Mouse (Mus musculus) urinary bladder, postnatal 36 days (tissue): Measurements from ENCODE around the gene Pou3f3.

Source experiments
- DNase-seq, 2 experiments: peaks; one replicate each; pipeline ENCODE4 v3.0.0; 2022; ENCODE audit warnings: low spot score in 2 of 2, mixed read lengths in 1 of 2

The Pou3f3 gene

DNA sequence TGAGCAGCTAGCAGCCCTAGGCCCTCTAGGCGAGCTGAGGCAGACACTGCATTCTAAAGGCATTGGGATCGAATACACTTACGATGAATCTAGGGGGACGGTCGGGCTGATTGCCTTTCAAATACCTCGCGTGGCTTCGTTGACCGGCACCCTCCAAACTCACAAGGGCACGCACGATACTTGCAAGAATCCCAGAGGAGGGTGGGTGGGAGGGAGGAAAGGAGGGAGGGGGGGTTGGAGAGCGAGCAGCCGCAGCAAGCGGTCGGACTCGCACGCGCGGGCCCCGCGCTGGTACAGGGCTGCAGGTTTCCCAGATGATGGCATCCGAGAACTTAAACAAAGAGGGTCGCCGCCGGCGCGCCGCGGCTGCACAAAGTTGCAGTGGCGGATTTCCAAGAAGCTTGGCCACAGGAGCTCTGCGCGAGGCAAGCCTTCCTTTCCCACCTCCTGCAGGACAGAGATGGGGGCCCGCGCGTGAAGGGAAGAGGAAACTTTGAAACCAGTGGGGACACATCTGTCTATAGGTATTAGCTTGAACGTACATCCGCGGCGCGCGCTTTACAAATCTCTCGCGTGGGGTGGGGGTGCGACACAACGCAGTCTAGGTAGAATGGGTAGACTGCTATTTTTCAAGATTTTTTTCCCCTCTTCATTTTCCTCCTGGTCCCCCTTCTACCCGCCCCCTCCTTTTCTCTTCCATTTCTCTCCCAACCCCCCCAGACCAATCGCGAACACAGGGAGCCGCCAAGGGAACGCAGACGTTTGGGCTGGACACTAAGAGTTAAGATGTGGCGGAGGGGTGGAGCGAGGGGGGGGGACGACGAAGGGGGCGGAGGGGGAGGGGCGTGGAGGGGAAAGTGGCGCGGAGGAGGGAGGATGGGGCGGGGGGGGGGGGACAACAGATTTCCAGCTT lies 647 bp upstream of the Pou3f3 start:
- DNase-seq, result no peak

DNA sequence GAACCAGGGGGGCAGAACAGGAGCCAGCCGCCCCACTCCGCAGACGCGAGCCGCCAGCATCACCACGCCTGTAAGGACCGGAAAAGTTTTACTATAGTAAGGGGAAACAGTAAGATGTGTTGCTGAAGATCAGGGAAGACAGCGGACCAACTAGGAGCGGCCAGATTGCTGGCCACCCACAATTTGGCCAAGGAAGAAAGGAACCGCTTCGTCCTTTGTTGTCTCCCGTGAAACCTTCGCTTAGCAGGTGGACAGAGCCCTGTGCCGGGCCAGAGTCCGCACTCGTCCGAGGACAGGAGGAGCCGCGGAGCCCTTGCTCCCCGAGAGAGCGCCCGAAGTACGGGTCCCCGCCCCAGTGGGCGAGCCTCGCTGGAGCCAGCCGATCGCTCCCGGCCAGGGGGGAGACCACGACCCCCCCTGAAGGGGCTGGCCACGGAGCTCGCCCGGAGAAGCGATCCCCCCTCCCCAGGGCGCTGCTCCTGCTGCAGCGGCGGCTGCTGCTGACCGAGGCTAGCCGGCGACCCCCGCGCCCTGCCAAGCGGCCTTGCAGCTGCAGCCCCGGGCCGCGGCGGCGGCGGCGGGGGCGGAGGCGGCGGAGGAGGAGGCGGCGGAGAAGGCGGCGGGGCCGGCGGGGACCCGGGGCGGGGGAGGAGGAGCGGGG lies 933 bp downstream of the Pou3f3 start:
- no peak for DNase-seq

DNA sequence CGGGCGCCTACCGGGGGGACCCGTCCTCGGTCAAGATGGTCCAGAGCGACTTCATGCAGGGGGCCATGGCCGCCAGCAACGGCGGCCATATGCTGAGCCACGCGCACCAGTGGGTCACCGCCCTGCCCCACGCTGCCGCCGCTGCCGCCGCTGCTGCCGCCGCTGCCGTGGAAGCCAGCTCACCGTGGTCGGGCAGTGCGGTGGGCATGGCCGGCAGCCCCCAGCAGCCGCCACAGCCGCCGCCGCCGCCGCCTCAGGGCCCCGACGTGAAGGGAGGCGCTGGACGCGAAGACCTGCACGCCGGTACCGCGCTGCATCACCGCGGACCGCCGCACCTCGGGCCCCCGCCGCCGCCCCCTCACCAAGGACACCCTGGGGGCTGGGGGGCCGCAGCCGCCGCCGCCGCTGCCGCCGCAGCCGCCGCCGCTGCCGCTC lies 1.8 kb downstream of the Pou3f3 start:
- no peak for DNase-seq

DNA sequence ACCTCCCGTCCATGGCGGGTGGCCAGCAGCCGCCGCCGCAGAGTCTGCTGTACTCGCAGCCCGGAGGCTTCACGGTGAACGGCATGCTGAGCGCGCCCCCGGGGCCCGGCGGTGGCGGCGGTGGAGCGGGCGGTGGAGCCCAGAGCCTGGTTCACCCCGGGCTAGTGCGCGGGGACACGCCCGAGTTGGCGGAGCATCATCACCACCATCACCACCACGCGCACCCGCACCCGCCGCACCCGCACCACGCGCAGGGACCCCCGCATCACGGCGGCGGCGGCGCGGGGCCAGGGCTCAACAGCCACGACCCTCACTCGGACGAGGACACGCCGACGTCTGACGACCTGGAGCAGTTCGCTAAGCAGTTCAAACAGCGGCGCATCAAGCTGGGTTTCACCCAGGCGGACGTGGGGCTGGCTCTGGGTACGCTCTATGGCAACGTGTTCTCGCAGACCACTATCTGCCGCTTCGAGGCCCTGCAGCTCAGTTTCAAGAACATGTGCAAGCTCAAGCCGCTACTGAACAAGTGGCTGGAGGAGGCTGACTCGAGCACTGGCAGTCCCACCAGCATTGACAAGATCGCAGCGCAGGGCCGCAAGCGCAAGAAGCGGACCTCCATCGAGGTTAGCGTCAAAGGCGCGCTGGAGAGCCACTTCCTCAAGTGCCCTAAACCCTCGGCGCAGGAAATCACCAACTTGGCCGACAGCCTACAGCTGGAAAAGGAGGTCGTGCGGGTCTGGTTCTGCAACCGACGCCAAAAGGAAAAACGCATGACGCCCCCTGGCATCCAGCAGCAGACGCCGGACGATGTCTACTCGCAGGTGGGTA lies 2.4 kb downstream of the Pou3f3 start:
- DNase-seq, result no peak

DNA sequence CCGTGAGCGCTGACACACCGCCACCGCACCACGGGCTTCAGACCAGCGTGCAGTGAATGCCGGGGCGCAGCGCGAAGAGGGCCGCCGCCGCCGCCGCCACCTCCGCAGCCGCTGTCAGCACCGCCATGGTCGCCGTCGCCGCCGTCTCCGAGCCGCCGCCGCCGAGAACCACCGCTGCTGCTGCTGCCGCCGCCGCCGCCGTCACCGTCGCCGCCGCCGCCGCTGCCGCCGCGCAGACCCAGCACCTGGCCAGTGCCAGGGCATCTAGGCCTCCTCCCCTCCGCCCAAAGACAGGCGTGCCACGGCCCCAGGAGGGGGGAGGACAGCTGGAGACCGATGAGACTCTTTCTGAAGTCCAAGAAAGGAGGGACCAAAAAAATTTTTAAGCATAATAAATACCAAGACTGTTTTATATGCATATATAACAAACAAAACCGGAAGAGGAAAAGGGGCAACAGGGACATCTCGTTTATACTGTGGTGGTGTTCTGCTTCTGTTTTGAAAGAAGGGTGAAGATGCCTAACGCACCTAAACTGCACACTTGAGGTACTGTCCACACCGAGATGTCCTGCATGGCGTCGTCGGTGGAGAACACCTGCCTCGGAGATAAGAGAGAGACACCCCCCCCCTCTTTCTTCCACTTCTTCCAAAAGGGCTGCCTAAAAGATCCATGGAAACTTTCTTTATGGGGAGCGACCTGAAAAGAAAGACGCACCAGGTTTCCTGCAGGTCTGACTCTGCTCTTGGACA lies 3.2 kb downstream of the Pou3f3 start:
- no peak for DNase-seq

DNA sequence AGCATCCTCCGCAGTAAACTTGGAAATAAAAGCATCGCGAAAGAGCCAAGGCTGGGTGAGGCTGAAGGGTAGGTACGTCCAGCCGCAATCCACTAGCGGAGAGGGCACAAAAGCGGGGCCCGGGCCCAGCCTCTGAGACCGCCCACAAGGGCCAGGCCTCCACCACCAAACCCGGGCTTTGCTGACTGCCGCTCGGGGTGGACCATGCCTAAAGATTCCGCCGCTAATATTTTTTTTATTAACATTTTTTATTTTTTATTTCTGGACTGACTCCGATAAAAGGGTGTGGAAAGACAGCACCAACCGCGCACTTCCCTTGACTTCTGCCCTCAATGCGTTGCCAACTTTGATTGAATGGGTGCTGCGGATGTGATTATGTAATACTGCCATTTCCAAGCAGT lies 3.9 kb downstream of the Pou3f3 start:
- no peak for DNase-seq

DNA sequence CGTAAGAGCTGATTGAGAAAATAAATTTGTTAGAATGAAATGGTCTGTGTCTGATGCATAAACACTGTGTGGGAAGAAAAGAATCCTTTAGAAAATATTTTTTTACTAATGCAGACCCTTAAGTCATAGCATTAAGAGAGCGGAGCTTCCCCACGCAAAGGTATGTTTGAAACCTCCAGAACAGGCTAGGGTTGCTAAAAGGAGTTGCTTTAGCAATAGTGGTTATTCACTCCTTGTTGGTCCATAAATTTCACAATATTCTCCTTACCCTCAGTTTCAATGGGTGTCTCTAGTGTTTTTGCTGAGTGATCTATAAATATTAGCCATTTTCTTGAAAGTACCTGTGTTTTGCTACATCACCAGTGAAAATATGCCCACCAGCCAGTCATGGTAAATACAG lies 4.6 kb downstream of the Pou3f3 start:
- no peak for DNase-seq

DNA sequence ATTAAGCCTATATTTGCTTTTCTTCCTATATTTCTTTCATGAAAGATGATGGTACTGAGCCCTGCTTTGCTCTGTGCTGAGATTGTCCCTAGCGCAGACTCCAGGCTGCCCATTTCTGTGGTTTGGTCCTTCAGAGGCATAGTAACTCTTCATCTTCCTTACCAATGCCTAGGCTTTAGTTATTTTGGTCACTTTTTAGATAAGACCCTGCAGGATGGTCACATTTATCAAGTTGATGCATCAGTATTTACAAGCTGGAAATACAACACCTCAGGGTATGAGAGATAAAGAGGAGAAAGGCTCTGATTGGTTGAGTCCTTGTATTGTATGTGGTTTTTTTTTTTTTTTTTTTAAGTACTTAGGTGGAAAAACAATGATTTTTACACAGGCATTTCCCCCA lies 5.2 kb downstream of the Pou3f3 start:
- no peak for DNase-seq

DNA sequence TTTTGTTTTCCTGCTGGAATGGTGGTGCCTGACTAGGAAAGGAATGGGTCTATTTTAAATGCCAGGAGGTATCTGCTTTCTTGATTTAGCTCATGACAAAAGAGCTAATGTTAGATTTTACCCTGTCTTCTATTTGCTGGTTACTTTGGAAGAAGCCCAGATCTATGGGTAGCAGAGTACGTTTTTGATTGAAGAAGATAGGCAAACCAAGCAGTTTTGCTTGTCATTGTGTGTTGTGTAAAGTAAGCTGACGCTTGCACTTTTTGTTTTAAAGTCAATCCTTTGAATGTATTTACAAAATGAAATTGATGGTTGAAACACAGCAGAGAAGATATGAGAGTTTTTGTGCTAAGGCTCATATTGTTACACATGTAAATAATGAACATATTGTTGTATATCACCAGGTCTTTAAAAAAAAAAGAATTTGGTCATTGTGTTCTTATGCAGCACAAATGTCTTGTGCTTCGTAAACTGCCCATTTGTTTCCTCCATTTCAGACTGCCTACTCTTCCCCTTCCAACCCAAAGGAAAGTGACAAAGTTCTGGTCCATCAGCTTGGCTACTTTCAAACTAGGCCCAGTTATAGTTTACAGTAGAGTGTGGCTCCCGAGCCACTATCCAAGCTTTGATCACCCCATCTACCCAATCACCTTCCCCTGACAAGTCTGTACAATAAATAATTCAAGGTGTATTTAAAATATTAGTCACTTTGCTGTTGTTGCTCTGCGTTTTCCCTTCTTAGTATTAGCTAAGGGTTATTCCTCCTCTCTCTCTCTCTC lies 6.5 kb downstream of the Pou3f3 start:
- no peak for DNase-seq

DNA sequence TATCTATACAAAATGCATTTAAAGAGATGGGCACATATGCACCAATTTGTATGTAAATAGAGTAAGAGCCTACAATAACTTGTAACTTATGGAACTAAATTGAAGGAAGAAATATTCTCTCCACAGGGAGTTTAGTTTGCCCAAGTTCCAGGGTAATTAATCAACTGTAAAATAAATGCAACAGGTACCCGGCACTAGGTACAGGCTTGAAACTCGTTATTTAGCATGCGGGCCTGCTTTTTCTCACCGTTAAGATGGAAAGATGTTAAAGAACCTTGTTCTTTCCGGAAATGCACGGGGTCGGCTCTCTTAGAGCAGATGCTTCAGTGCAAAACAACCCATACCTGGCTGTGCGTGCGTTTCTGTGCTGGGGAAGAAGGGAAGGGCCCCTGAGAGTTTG lies 7.4 kb downstream of the Pou3f3 start:
- DNase-seq, result no peak

DNA sequence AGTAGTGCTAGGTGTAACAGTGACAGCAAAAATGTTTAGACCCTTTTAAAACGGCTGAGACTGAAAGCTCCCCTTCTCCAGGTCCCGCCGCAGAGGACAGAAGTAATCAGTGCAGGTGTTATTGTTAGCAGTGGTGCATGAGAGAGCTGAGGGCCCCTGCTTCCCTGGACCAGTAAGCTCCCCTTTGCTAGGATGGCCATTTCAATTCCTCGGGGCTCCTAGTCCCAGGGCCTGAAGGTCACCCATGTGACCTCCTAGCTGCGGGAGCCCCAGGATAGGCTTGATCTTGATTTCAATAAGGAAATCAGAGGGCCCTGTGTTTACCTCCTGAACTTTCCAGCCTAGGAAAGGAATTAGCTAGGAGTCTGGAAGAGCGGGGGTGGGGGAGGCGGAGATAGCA lies 7.9 kb downstream of the Pou3f3 start:
- no peak for DNase-seq

DNA sequence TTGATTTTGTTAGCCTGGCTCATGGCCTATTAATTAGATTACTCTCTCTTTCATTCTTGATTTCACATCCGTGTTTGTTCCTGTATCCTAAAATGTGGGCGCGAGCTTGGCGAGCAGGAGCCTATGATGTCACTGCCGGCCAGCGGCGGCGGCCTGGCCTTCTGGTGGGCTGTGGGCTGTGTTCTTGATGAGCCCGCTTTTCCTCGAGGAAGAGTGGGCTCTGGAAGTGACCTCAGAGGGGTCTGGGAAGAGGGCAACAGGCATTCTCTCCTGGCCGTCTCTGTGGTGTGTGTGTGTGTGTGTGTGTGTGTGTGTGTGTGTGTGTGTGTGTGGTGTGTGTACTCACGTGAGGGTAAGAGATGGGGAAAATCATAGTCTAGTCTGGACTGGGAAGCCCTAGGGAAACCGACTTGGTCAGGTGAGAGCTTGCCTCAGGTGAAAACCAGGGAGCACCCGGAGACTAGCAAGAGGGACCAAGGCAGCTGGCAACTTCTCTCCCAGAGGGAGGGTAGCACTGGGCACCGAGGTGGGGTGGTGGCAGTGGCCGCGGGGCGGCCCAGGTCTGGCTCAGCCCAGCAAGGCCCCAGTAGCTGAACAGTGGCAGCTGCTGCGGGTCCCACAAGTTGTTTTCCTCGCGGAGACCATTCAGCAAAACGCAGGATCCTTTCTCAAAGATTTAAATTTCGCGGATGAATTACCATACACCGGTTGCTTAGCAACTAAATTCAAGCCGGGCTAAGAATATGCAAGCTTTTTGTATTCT lies 8.5 kb downstream of the Pou3f3 start:
- DNase-seq, result no peak

DNA sequence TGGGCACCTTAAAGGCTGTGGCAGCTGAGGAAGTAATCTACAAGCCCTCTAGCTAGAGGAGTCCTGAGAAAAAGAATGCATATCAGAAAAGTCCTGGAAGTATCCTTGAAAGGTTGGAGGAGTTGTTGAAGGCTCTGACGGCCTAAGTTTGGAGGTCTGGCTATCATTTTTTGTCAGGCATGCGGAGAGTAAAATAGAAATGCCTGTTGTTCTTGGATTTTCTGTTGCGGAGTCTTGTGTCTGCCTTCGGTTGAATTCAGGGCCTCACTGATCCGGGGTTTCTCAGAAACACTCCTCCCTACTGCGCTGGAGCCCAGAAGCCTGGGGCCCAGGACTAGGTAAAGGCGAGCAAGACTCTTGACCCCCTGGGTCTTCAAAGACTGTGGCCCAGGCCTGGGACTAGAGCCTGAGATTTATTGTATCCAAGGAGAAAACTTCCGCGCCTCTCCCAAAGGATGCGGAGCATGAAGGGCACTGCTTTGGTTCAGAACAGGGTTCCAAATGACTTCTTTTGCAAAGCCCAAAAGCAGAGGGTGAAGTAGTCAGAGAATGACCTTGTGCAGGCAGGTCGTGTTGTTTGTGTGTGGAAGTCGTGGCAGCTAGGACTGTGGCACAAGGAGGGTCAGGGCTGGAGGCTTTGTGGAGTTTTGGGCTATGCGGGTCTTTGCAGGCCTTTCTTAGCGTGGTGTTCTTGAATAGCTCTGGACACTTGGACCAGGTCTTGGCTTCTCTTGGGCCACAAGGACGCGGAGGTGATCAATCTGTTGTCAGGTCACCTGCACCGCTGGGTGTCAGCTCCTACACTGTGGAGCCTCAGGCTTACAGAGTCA lies 9.6 kb downstream of the Pou3f3 start:
- no peak for DNase-seq

DNA sequence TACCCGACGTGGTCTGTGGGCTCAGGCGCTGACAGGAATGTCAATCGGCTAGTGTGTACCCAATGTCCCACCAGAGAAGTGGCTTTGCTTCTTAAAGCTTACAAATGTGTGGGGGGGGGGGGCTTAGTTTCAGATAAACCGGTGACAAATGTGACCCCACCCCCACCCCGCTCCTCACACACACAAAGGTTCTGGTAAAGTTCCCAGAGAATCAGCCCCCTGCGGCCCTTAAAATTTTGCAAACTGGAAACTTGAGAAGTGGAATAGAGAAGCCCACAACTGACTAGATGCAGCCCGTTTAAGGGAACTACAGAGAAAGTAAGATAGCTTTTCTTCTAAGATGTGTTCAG lies 10.2 kb downstream of the Pou3f3 start:
- DNase-seq, result no peak

DNA sequence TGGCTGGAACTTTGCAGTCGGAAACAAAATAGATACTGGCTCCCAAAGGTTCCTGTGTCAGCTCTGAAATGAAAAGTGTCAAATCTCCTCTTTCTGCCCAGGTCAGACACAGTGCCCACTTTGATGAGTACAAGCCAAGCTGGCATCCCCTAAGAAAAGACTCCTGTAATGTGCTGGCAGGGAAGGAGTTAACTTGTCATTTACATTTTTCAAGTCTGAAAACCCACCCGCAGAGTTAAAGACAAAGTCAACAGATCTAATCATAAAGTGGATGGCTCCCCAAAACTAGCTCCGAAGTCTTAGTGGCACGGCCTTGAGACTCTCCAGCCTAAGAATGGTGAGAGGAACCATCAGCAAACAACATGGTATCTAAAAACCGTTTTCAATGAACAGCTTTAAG lies 11.6 kb downstream of the Pou3f3 start:
- DNase-seq, result no peak

DNA sequence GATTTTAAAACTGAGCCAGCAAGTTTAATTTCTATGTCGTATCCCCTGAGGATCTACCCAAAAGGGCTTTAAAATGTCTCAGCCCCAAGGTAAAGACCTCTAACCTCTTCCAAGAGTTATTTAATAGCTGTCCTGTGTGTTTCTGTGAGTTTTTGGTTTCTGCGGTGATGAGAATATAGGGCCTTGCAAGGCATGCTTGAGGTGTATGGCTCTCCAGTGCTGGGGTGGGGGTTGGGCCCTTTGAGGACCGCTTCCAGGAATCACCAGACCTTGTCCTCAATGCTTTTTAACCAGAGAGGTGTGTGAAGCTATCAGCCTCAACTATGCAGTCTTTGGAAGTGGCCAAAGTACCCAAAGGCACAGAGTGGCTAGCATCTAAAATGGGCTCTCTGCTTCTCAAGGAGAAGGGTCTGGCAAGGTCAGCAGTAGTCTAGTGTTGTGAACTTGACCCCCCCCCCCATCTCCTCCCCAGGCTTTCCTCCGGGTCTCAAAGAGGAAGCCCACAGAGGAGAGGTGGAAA lies 12.1 kb downstream of the Pou3f3 start:
- DNase-seq, result no peak

DNA sequence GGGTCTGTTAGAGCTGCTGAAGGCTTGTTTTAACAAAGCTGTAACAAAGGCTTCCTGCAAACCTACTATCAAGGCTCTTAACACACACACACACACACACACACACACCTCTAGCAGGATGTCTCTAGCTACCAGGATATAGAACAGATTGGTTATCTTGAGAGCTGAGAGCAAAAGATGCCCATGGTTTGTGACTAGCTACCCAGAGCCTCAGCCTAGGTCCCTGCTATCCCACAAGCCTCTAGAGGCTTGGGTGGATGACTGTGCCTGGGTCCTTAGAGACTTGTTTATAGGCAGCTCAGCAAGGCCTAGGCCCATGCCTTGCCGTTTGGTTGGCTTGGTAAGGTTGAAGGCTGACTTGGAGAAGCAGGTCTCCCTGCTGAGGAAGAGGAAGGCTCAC lies 13.5 kb downstream of the Pou3f3 start:
- DNase-seq, result no peak

DNA sequence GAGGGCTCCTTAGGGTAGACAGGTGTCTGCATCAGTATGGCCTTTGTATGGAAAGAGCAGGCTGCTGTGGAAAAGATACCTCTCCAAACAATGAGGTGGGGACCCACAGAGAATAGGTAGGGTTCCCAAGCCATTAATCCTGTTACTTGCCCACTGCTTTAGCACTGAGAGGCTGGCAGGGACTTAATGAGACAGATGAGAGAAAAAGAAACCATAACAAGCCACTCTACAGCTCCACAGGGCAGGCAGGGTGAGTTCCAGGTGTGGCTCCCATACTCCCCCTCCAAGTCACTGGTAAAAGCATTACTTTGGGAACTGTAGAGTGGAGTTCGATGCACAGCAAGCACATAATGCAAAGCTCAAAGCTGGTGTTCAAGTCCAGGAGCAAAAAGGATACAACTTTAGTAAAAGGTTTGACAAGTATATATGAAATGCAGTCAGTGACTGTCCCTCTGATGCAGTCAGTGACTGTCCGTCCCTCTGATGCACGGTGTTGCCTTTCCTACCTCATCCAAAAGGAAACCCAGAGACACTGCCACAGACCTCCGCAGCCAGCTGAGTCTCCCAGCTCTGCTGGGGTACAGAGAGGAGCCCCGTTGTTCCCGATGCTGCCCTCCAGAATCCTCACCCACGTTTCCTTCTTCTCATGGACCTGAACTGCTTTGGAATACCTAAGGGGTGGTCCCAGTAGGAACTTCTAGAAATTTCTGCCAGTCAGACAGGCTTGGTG lies 14.0 kb downstream of the Pou3f3 start:
- no peak for DNase-seq
